Mouse (Mus musculus) lung, adult 2 months (tissue): ENCODE results near the gene Acap2. TPM values are rescaled to one million over a fixed set of nuclear protein-coding genes. Genes with fewer than 3 reads are reported as not detected.

ENCODE experiments used
- DNase-seq: peaks from one replicate; pipeline ENCODE4 v3.0.0; 2022
- H3K4me1 ChIP-seq: fragments of 200-500 bp; 2 replicates; pipeline ENCODE4 v1.6.1; 2011; ENCODE audit warnings: low read length; ENCODE audit not compliant: control insufficient read depth, insufficient read depth
- H3K4me3 ChIP-seq: fragments of 200-500 bp; replicated peaks from 2 replicates; pipeline ENCODE3; 2011; ENCODE audit warnings: low read depth, mild to moderate bottlenecking, control low read depth, low read length; ENCODE audit errors: extremely low read depth
- CTCF ChIP-seq: fragments of 200-500 bp; IDR thresholded peaks from 2 replicates; pipeline ENCODE4 v1.5.1; 2011; ENCODE audit warnings: mild to moderate bottlenecking, low read length, control low read depth; ENCODE audit not compliant: insufficient read depth
- POLR2A ChIP-seq: fragments of 200-500 bp; IDR thresholded peaks from 2 replicates; pipeline ENCODE4 v1.6.1; 2011; ENCODE audit warnings: low read depth, mild to moderate bottlenecking, control low read depth, low read length, borderline replicate concordance; ENCODE audit errors: extremely low read depth
- WGBS: fragments of 180-500 bp; shearing (Covaris S2); methylation state at CpG from one replicate; pipeline ENCODE4 v1.1.7; 2018; 5-methylcytosine and 5-hydroxymethylcytosine counted together
- polyA plus RNA-seq: library from polyadenylated mRNA; depleted of rRNA; stranded (reverse); fragments of >200 nt; gene quantifications from 2 replicates; pipeline ENCODE4 v1.2.3, GENCODE M21; 2012; rRNA removed

Gene Acap2
- polyA plus RNA-seq, result 18.6 and 21.8 TPM in 2 replicates

DNA sequence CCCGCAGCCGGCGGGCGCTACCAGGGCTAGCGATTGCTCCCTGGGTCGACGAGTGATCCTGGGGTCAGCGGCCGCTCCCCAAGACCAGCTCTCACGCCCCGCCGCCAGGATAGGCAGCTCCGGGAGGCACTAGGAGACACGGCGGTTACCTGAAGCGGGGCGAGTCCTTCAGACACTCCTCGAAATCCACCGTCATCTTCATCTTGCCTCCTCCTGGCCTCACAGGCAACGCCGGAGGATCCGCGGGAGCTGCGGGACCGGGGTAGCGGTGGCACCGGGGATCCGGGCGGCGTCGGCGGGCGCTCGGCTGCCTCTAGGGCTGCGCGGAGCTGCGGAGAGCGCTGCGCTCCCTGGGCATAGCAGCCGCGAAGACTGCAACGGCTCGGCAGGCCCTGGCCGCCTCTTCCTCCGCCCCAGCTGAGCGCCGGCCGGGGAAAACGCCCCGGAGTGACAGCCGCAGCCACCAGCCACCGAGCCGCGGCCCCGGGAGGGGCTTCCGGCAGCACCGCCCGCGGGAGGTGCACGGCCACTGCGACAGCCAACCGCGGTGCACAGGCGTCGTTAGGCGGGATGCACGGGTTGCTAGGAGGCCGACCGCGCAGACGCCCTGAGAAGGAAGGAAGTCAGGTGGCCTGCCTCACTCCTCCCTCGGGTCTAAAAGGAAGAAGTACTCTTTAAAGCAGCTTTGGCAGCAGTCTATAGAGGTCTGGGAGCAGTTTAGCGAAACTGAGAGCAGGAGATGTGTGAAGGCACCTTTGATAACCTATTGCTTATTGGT is at the start of gene Acap2:
TSS of gene Acap2 (minus strand) at position 456 of the 778 bp plus-strand sequence.
- DNase-seq, result peak; percentile 96
- Histone ChIP-seq H3K4me1 (peaks cover 6% of the 10 kb centered on the region), H3K4me3 (peak within 1 kb of the TSS; percentile 64)
- no peak for TF ChIP-seq CTCF
- TF ChIP-seq POLR2A, result peak; percentile 95
- under 1% methylated on average over 73 of the region's 73 CpGs for whole genome bisulfite sequencing

DNA sequence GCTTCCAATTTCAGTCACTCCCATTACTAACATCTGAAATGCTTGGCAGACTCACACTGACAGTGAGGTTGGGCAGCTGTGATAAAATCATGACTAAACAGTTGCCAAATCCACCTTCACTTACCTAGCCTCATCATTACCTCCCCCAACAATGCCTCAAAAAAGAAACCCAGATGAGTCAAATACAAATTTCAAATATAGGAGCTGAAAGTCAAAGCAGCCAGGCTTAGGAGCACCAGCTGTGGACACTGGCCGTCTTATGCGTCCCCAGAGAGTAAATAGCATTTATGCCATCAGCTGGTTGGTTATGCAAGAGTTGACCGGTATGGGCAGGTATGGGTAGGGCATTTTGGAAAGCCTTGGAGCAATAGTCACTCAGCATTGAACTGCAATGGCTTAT is 48.4 kb upstream of the Acap2 start:
- TF ChIP-seq CTCF (no peak), POLR2A (no peak)
- no peak for DNase-seq
- 71% methylated on average over 3 of the region's 3 CpGs for WGBS
- Histone ChIP-seq H3K4me3 (no peak overlapping the region), H3K4me1 (no peaks in the 10 kb centered on the region)

GRCm38 (mm10) chr16:31248717-31249116 is 47.7 kb upstream of the Acap2 start:
- Histone ChIP-seq H3K4me3 (no peak overlapping the region), H3K4me1 (no peaks in the 10 kb centered on the region)
- 89% methylated on average over 13 of the region's 13 CpGs for WGBS
- no peak for DNase-seq
- no peak for TF ChIP-seq POLR2A
- no peak for TF ChIP-seq CTCF

- DNase-seq, result no peak
- 49% methylated on average over 7 of the region's 7 CpGs for WGBS
- TF ChIP-seq CTCF (no peak), POLR2A (no peak)
- no peak overlapping the region for H3K4me3 ChIP-seq
- no peaks in the 10 kb centered on the region for H3K4me1 ChIP-seq
Measured at GRCm38 (mm10) chr16:31247442-31247841, 46.4 kb upstream of the Acap2 start.

DNA sequence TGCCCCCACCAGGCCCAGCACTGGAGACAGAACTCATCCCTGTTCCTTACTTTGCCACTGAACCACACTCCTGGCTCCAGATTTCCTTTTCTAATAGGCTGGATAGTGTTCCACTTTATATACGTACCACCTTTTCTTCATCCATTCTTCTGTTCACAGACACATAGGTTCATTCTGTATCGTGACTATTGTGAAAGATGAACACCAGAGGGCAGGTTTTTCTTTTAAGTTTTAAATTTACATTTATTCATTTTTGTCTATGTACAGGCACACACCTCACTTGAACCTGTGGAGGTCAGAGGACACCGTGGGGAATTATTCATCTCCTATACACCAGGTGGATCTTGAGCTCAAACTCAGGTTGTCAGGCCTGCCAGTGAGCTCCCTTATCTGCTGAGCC is 43.0 kb upstream of the Acap2 start:
- Histone ChIP-seq H3K4me3 (no peak overlapping the region), H3K4me1 (no peaks in the 10 kb centered on the region)
- TF ChIP-seq CTCF (no peak), POLR2A (no peak)
- WGBS, result 75% methylated on average over 3 of the region's 3 CpGs
- no peak for DNase-seq

DNA sequence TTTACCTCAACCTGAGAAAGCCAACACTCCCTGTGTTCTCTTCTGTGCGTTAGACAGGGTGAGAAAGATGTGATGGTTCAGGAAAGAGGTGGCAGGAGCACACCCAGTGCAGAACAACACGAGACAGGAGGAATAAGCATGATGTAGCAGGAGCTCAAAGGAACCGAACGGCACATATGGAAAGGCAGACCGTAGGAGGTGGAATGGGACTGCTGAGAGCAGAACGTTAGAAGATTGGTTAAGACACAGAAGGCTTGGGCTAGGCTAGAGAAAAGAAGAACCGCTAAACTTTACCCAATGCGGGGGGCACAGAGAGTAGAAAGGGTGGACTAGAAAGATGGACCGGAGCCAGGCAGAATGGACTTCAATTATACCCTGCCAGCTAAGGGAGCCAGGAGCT is 40.4 kb upstream of the Acap2 start:
- WGBS, result 81% methylated on average over 9 of the region's 9 CpGs
- no peak for DNase-seq
- TF ChIP-seq POLR2A, result no peak
- no peak for TF ChIP-seq CTCF
- Histone ChIP-seq H3K4me1 (no peaks in the 10 kb centered on the region), H3K4me3 (no peak overlapping the region)

GRCm38 (mm10) chr16:31240569-31240968 is 39.5 kb upstream of the Acap2 start:
- WGBS, result 88% methylated on average over 8 of the region's 8 CpGs
- no peak for DNase-seq
- no peak for TF ChIP-seq POLR2A
- TF ChIP-seq CTCF, result no peak
- Histone ChIP-seq H3K4me3 (no peak overlapping the region), H3K4me1 (no peaks in the 10 kb centered on the region)

GRCm38 (mm10) chr16:31238281-31238680 is 37.2 kb upstream of the Acap2 start:
- Histone ChIP-seq H3K4me3 (no peak overlapping the region), H3K4me1 (peaks cover 5% of the 10 kb centered on the region; the same call in 1 of the 2 replicates)
- DNase-seq, result no peak
- WGBS, result 75% methylated on average over 5 of the region's 5 CpGs
- TF ChIP-seq CTCF (no peak), POLR2A (no peak)

DNA sequence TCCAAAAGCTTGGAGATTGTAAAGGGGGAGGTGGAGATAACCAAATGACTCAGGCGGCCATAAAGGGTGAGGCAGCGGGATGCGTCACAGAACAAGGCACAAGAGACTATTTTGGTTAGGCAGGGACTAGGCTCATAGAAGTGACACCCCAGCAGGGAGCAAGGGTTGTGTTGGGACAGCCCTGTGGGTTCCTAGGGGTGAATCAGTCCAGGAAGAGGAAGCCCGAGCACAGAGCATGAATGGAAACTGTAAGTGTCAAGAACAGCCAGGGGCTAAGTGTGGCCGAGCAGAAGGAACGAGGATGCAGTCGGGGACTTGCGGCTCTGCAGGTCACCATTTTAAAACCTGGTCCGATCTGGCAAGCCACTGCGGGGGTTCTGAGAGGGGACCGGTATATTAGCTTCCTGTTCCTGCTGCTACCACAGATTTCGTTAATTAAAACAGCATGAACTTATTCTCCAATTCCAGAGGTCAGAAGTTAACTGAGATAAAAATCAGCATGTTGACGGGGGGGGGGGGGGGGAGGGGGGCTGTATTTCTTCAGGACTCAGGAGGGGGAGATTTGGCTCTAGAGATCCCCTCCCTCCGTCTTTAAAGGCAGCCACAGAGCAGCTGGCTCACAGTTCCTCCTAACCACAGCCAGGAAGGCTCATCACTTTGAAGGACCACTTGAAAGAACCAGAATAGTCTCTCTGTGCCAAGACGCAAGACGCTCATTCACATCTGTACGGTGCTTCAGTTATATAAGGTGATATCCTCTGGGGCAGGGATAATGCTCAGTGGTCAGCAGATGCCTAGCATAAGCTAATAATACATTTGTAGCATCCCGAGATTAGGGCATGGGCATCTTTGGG is 34.6 kb upstream of the Acap2 start:
- 32% methylated on average over 18 of the region's 18 CpGs for WGBS
- no peak for DNase-seq
- H3K4me3 ChIP-seq, result no peak overlapping the region
- peaks cover 7% of the 10 kb centered on the region; the same call in 1 of the 2 replicates for H3K4me1 ChIP-seq
- TF ChIP-seq POLR2A, result no peak
- no peak for TF ChIP-seq CTCF
